Mouse (Mus musculus) 3T3-L1 (cell line): ENCODE data around the gene Mapk13.
"Not testable (repeated sequence)": the region's sequence is repeated elsewhere in the genome, so short reads cannot be mapped to it uniquely, and the experiment has no call there.

ENCODE experiments used
- DNase-seq: peaks from one replicate; pipeline ENCODE4 v3.0.0-alpha.2; 2015; ENCODE audit warnings: low read depth, low spot score

Gene Mapk13

DNA sequence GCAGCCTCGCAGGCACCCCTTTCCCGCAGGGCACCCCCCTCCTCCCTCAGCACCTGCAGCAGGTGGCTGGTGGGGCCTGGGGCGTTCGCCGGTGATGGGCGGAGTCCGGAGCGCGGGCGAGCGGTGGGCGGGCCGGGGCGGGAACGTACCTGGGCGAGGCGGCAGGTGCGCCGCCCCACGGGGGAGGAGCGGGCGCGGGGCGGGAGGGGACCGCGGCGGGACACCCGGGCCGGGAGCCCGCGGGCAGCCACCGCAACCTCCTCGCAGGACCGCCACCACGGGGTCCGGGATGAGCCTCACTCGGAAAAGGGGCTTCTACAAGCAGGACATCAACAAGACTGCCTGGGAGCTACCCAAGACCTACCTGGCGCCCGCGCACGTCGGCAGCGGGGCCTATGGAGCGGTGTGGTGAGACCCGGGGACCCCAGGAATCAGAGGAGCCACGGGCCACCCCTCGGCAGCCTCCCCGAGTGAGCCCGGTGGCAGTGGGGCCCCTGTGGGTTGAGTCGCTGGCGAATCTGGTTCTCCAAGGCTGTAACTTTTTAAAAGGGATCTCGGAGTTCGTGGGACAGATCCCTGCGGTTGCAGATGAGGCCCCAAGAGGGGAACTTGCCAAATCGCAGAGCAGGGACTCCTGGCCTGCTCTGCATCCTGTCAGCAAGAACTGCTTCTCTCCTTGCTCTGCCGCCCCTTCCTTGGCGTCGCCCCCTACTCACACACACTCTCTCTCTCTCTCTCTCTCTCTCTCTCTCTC, at the start of gene Mapk13:
Gene Mapk13, plus strand, starts transcription at position 177 of the 754 bp plus-strand sequence.
- DNase-seq: no peak

DNA sequence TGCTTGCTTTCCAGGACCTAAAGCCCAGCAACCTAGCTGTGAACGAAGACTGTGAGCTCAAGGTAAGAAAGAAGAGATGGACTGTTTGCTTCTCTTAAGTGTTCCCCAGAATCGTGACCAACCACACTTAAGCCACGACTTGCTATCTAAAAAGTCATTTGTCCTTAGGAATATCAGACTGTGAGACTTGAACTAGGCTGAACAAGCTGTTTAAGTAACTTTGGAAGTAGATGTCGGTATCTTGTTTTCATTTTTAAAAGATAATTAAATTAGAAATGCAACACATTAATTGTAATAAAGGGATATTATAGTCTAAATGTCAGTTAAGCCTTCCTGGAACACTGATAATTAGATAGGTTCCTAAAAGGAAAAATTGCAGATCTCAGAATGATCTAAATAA, 43.3 kb upstream of the Mapk13 start, which contains the start of gene AC170998.1:
Gene AC170998.1, plus strand, starts transcription at position 301 of the 400 bp plus-strand sequence.
- DNase-seq: no peak

DNA sequence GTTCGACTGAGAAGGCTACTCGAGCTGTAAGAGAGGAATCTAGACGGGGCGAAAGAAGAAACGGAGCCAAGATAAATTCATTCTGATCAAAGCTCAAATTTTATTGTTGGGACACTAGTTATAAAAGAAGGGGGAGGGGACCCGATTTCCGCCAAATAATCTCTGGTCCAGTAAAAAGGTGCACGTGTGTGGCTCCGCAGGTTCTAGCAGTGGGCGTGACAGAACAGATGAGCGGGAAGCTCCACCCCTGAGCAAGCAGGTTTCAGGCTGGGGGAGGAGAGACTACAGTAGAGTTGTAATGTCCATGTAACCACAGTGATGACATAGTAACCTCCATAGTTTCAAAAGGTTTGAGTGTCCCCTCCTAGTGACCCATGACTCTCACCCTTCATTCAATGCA, 41.6 kb upstream of the Mapk13 start:
- DNase-seq: not testable (repeated sequence)

GRCm38 (mm10) chr17:28735317-28736105, 33.6 kb upstream of the Mapk13 start:
- DNase-seq: no peak

GRCm38 (mm10) chr17:28736486-28736885, 32.6 kb upstream of the Mapk13 start:
- no peak for DNase-seq

GRCm38 (mm10) chr17:28737973-28738372, 31.1 kb upstream of the Mapk13 start:
- DNase-seq: no peak

GRCm38 (mm10) chr17:28739244-28739643, 29.9 kb upstream of the Mapk13 start:
- no peak for DNase-seq

GRCm38 (mm10) chr17:28743145-28743866, 25.8 kb upstream of the Mapk13 start:
- DNase-seq: no peak

- peak; percentile 53 for DNase-seq
Observed at GRCm38 (mm10) chr17:28743916-28744315, 25.2 kb upstream of the Mapk13 start.

DNA sequence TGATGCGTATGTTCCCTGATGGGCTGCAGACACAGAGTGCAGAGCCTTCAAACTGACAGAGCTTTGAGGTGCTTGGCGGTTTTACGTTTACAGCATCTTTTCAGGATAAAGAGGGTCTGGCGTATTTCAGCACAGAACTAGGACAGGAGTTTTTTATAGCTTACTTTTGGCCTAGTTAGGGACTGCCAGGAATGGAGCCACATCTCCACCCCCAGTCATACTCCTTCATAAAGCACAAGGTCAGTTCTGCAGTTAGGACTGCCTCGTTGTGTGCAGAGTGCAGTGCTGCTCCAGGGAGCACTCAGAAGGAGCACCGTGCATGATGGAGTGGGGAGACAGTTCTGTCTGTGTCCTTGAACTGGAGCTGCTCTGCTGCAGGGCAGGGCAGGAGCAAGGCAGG, 23.3 kb upstream of the Mapk13 start:
- no peak for DNase-seq

DNA sequence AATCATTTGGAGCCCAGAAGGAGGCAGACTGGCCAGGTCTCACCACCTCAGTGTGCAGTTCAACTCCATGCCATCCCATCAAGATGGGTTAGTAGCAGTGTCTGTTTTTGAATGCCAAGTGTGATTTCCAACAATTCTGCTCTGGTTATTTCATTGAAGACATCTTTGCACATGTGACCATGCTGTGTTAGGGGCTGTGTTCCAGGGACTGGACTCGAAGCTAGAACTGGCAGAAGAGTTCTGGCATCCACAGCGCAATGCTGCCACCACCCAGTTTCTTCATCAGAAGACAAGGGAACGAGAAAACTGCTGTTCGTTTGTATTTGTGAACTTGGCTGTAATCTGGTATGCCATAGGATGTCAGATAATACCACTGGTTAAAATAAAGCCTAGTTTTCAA, 21.1 kb upstream of the Mapk13 start:
- DNase-seq: no peak

- peak; percentile 80 for DNase-seq
Observed at GRCm38 (mm10) chr17:28750580-28750979, 18.5 kb upstream of the Mapk13 start.

GRCm38 (mm10) chr17:28756447-28756846, 12.7 kb upstream of the Mapk13 start:
- no peak for DNase-seq

- no peak for DNase-seq
Observed at GRCm38 (mm10) chr17:28757470-28757869, 11.6 kb upstream of the Mapk13 start.

- DNase-seq: no peak
Observed at GRCm38 (mm10) chr17:28760736-28761312, 8.3 kb upstream of the Mapk13 start.

GRCm38 (mm10) chr17:28761871-28762270, 7.2 kb upstream of the Mapk13 start:
- peak; percentile 85 for DNase-seq

DNA sequence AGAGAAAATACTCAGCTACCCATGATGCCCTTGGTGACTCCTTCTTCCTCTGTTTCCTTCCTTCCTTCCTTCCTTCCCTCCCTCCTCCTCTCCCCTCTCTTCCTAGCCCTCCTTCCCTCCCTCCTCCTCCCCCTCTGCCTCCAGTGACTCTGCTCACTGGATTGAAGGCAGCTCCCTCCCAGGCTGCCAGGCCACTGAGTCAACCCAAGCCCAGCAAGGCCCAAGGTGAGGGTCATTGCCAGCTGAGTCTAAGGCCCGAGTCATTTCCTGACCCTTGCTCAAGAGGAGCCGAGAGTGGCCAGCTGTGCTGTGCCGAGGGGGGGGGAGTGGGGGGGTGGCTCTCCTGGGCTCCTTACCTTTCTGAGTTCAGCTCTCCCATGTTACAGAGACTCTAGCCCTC, 2.9 kb upstream of the Mapk13 start:
- DNase-seq: peak; percentile 72

DNA sequence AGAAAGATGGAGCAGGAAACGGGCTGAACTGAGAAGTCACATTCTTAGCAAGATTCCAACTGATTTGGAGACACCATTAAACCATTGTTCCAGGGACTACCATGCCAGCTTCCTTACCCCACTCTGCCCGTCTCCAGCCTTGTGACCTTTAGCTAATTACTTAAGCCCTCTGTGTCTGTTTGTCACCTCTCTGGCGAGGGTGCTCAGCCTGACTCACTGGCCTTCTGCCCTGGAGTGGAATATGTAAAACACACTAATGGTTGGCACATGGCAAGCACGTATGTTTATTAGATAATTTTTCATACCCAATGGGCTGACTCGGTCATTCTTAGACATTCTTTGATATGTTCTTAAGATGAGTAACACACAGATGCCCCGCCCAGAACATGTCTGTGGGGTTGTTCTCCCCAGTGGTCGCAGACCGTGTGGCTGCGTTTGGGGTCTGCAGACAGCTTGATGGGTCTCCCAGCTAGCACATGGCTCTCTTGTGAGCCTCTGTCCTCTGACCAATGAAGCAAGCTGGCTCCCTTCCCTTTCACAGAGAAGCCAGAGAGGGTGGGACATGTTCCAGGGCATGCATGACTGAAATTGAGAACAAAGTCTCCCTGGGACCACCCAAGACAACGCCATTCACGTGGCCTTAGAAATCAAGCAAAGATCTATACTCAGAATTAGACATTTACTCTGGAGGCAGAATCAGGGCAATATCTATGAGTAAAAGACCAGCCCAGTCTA, 2.1 kb upstream of the Mapk13 start:
- no peak for DNase-seq

GRCm38 (mm10) chr17:28769875-28770421, 851 bp downstream of the Mapk13 start:
- no peak for DNase-seq

- DNase-seq: no peak
Observed at GRCm38 (mm10) chr17:28771289-28771688, 2.2 kb downstream of the Mapk13 start.

DNA sequence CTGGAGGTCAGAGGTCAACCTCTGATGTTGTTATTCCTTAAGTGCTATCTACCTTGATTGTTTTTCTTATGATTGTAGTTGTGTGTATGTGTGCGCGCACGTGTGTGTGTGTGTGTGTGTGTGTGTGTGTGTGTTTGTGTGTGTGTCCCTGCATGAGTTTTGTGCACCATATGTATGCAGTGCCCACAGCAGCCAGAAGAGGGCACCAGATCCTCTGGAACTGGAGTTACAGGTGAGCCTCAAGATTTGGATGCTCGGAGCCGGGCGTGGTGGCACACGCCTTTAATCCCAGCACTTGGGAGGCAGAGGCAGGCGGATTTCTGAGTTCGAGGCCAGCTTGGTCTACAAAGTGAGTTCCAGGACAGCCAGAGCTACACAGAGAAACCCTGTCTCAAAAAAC, 5.2 kb downstream of the Mapk13 start:
- not testable (repeated sequence) for DNase-seq
